Mouse (Mus musculus) thymus, adult 2 months (tissue): ENCODE measurements at regions not wholly inside any gene's neighbourhood (a gene's known extent, or its start where the extent isn't known, plus 50 kb on each side); places are given as distances from the start of the nearest gene placed in this dataset.

ENCODE experiments used
- DNase-seq: peaks from one replicate; pipeline ENCODE4 v3.0.0; 2021
- H3K27ac ChIP-seq: fragments of 200-500 bp; 2 replicates; pipeline ENCODE4 v1.5.1; 2012; ENCODE audit warnings: low read length, control low read depth; ENCODE audit not compliant: control insufficient read depth, insufficient read depth
- H3K27me3 ChIP-seq: fragments of 200-500 bp; 2 replicates; pipeline ENCODE4 v1.6.1; 2012; ENCODE audit warnings: mild to moderate bottlenecking, low read length, moderate library complexity, mixed read lengths; ENCODE audit not compliant: control insufficient read depth, insufficient read depth
- H3K36me3 ChIP-seq: fragments of 200-500 bp; 2 replicates; pipeline ENCODE4 v1.6.1; 2012; ENCODE audit warnings: mild to moderate bottlenecking, low read length, moderate library complexity; ENCODE audit not compliant: control insufficient read depth, insufficient read depth
- H3K4me1 ChIP-seq: fragments of 200-500 bp; replicated peaks from 2 replicates; pipeline ENCODE4 v1.6.1; 2012; ENCODE audit warnings: low read length; ENCODE audit not compliant: control insufficient read depth, insufficient read depth
- H3K4me3 ChIP-seq: fragments of 200-500 bp; 2 replicates; pipeline ENCODE4 v1.5.1; 2012; ENCODE audit warnings: mild to moderate bottlenecking, low read length, control low read depth, moderate library complexity; ENCODE audit not compliant: control insufficient read depth, insufficient read depth
- CTCF ChIP-seq: fragments of 200-500 bp; IDR thresholded peaks from 2 replicates; pipeline ENCODE4 v1.5.1; 2012; ENCODE audit warnings: mild to moderate bottlenecking, control low read depth, low read length, moderate library complexity, borderline replicate concordance; ENCODE audit not compliant: control insufficient read depth, poor library complexity, insufficient read depth; ENCODE audit errors: extremely low read depth
- POLR2A ChIP-seq: fragments of 200-500 bp; IDR thresholded peaks from 2 replicates; pipeline ENCODE4 v1.6.1; 2012; ENCODE audit warnings: mild to moderate bottlenecking, low read length, control low read depth, moderate library complexity; ENCODE audit not compliant: control insufficient read depth, poor library complexity, insufficient read depth; ENCODE audit errors: extremely low read depth
- WGBS: fragments of 180-500 bp; shearing (Covaris S2); methylation state at CpG from one replicate; pipeline ENCODE4 v1.1.7; 2018; 5-methylcytosine and 5-hydroxymethylcytosine counted together

GRCm38 (mm10) chr4:131484607-131485111, 353.4 kb downstream of the Ptpru start:
- H3K27me3 ChIP-seq = no peaks in the 10 kb centered on the region
- H3K4me3 ChIP-seq = no peak overlapping the region
- WGBS = 70% methylated on average over 14 of the region's 14 CpGs
- no peak overlapping the region for H3K27ac ChIP-seq
- H3K36me3 ChIP-seq = no peaks in the 10 kb centered on the region
- no peak for TF ChIP-seq CTCF
- no peak for TF ChIP-seq POLR2A
- no peaks in the 10 kb centered on the region for H3K4me1 ChIP-seq
- DNase-seq = no peak

- Histone ChIP-seq H3K4me1 (no peaks in the 10 kb centered on the region), H3K4me3 (no peak overlapping the region), H3K27ac (no peak overlapping the region), H3K27me3 (no peaks in the 10 kb centered on the region), H3K36me3 (no peaks in the 10 kb centered on the region)
- no peak for DNase-seq
- TF ChIP-seq CTCF (no peak), POLR2A (no peak)
- WGBS = 89% methylated on average over 13 of the region's 13 CpGs
These were observed 352.8 kb downstream of the Ptpru start for GRCm38 (mm10) chr4:131485126-131485825.

- H3K27me3 ChIP-seq = no peaks in the 10 kb centered on the region
- TF ChIP-seq CTCF (peak; percentile 86), POLR2A (no peak)
- peak; percentile 39 for DNase-seq
- no peak overlapping the region for H3K4me3 ChIP-seq
- H3K36me3 ChIP-seq = no peaks in the 10 kb centered on the region
- no peaks in the 10 kb centered on the region for H3K4me1 ChIP-seq
- no peak overlapping the region for H3K27ac ChIP-seq
- WGBS = 21% methylated on average over 4 of the region's 4 CpGs
These were observed 351.3 kb downstream of the Ptpru start for GRCm38 (mm10) chr4:131486821-131487220.

- H3K4me1 ChIP-seq = no peaks in the 10 kb centered on the region
- no peaks in the 10 kb centered on the region for H3K36me3 ChIP-seq
- 38% methylated on average over 6 of the region's 6 CpGs for WGBS
- no peak overlapping the region for H3K27ac ChIP-seq
- H3K27me3 ChIP-seq = no peaks in the 10 kb centered on the region
- DNase-seq = no peak
- H3K4me3 ChIP-seq = no peak overlapping the region
- TF ChIP-seq CTCF (no peak), POLR2A (no peak)
These were observed 349.8 kb downstream of the Ptpru start for GRCm38 (mm10) chr4:131488246-131488645.

- H3K4me3 ChIP-seq = no peak overlapping the region
- DNase-seq = no peak
- no peak overlapping the region for H3K27ac ChIP-seq
- 25% methylated on average over 3 of the region's 3 CpGs for WGBS
- H3K36me3 ChIP-seq = no peaks in the 10 kb centered on the region
- TF ChIP-seq CTCF = no peak
- TF ChIP-seq POLR2A = no peak
- no peaks in the 10 kb centered on the region for H3K4me1 ChIP-seq
- H3K27me3 ChIP-seq = no peaks in the 10 kb centered on the region
These were observed 349.0 kb downstream of the Ptpru start for GRCm38 (mm10) chr4:131489056-131489455.

- Histone ChIP-seq H3K27ac (no peak overlapping the region), H3K4me3 (no peak overlapping the region), H3K27me3 (no peaks in the 10 kb centered on the region), H3K4me1 (no peaks in the 10 kb centered on the region), H3K36me3 (no peaks in the 10 kb centered on the region)
- no peak for DNase-seq
- TF ChIP-seq POLR2A = no peak
- no peak for TF ChIP-seq CTCF
- 58% methylated on average over 4 of the region's 4 CpGs for WGBS
These were observed 346.1 kb downstream of the Ptpru start for GRCm38 (mm10) chr4:131491960-131492359.
